Mouse (Mus musculus): ENCODE measurements around the gene Pam16.

The Pam16 gene

GRCm38 (mm10) chr16:4645867-4646266 lies 21.1 kb upstream of the Pam16 start:
- DNase-seq (ENCODE audit: low spot score) = no peak

- peak; percentile 76 for DNase-seq (ENCODE audit: low spot score)
These were observed 19.1 kb upstream of the Pam16 start for GRCm38 (mm10) chr16:4643670-4644419.

- DNase-seq (ENCODE audit: low spot score) = no peak
These were observed 18.1 kb upstream of the Pam16 start for GRCm38 (mm10) chr16:4642937-4643336.

- peak; percentile 81 for DNase-seq (ENCODE audit: low spot score)
These were observed 17.4 kb upstream of the Pam16 start for GRCm38 (mm10) chr16:4642190-4642589.

GRCm38 (mm10) chr16:4641119-4641838 lies 16.5 kb upstream of the Pam16 start:
- no peak for DNase-seq (ENCODE audit: low spot score)

- DNase-seq (ENCODE audit: low spot score) = peak; percentile 64
These were observed 15.6 kb upstream of the Pam16 start for GRCm38 (mm10) chr16:4640267-4641005.

- DNase-seq (ENCODE audit: low spot score) = peak; percentile 93
These were observed 15.0 kb upstream of the Pam16 start, which contains the start of the genes Vasn and Dnaja3 for GRCm38 (mm10) chr16:4639831-4640237. Gene Vasn (plus strand): TSS chr16:4639941. Gene Dnaja3 (plus strand): TSS chr16:4639989.

GRCm38 (mm10) chr16:4638891-4639390 lies 14.2 kb upstream of the Pam16 start:
- no peak for DNase-seq (ENCODE audit: low spot score)

GRCm38 (mm10) chr16:4635760-4636159 lies 11.0 kb upstream of the Pam16 start:
- DNase-seq (ENCODE audit: low spot score) = no peak

- DNase-seq (ENCODE audit: low spot score) = no peak
These were observed 9.9 kb upstream of the Pam16 start for GRCm38 (mm10) chr16:4634681-4635080.

- no peak for DNase-seq (ENCODE audit: low spot score)
These were observed 8.9 kb upstream of the Pam16 start for GRCm38 (mm10) chr16:4633661-4634060.

- DNase-seq (ENCODE audit: low spot score) = peak; percentile 73
These were observed 7.3 kb upstream of the Pam16 start for GRCm38 (mm10) chr16:4632050-4632449.

GRCm38 (mm10) chr16:4629950-4630349 lies 5.2 kb upstream of the Pam16 start:
- peak; percentile 83 for DNase-seq (ENCODE audit: low spot score)

- no peak for DNase-seq (ENCODE audit: low spot score)
These were observed 4.2 kb upstream of the Pam16 start for GRCm38 (mm10) chr16:4628898-4629419.

GRCm38 (mm10) chr16:4627105-4627504 lies 2.3 kb upstream of the Pam16 start:
- no peak for DNase-seq (ENCODE audit: low spot score)

GRCm38 (mm10) chr16:4624074-4624473 lies 714 bp downstream of the Pam16 start:
- no peak for DNase-seq (ENCODE audit: low spot score)

GRCm38 (mm10) chr16:4616829-4617228 lies 8.0 kb downstream of the Pam16 start:
- DNase-seq (ENCODE audit: low spot score) = no peak

GRCm38 (mm10) chr16:4615297-4615696 lies 9.5 kb downstream of the Pam16 start:
- no peak for DNase-seq (ENCODE audit: low spot score)

GRCm38 (mm10) chr16:4614639-4615038 lies 10.1 kb downstream of the Pam16 start:
- no peak for DNase-seq (ENCODE audit: low spot score)

- no peak for DNase-seq (ENCODE audit: low spot score)
These were observed 11.1 kb downstream of the Pam16 start for GRCm38 (mm10) chr16:4613736-4614135.

- no peak for DNase-seq (ENCODE audit: low spot score)
These were observed 13.1 kb downstream of the Pam16 start for GRCm38 (mm10) chr16:4611676-4612075.

- no peak for DNase-seq (ENCODE audit: low spot score)
These were observed 13.6 kb downstream of the Pam16 start for GRCm38 (mm10) chr16:4611193-4611592.

All from urinary bladder, postnatal 14 days (tissue).